Mouse (Mus musculus) 3134 (cell line): ENCODE data around the gene Pnma1.

ENCODE experiments used
- DNase-seq: peaks from one replicate; pipeline ENCODE4 v3.0.0-alpha.2; 2011; ENCODE audit warnings: low spot score; ENCODE audit not compliant: insufficient read length; ENCODE audit errors: extremely low read depth

Pnma1 gene

GRCm38 (mm10) chr12:84109924-84110323 is 38.4 kb downstream of the Pnma1 start:
- DNase-seq = no peak

DNA sequence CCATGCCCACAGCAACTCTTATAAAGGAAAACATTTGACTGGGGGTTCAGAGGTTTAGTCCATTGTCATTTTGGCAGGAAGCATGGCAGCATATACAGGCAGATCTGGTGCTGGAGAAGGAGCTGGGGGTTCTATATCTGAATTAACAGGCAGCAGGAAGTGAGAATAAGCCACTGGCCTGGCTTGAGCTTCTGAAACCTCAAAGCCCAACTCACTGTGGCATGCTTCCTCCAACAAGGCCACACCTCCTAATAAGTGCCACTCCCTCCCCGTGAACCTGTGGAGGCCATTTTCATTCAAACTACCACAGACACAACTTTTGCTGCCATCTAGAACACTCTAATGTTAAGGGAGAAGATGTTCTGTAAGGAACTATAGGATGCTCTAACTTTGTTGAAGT is 40.6 kb downstream of the Pnma1 start:
- no peak for DNase-seq

DNA sequence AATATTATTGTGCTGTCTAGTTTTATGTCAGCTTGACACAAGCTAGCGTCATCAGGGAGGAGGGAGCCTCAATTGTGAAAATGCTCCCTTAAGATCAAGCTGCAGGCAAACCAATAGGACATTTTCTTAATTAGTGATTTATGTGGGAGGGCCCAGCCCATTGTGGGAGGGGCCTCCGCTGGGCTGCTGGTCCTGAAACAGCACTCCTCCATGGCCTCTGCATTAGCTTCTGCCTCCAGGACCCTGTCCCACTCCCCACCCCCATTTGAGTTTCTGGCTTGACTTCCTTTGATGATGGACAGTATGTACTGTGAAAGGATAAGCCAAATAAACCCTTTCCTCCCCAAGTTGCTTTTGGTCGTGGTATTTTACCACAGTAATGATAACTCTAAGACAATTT is 41.3 kb downstream of the Pnma1 start:
- DNase-seq = no peak

GRCm38 (mm10) chr12:84101493-84101845 is 46.8 kb downstream of the Pnma1 start:
- DNase-seq = no peak

DNA sequence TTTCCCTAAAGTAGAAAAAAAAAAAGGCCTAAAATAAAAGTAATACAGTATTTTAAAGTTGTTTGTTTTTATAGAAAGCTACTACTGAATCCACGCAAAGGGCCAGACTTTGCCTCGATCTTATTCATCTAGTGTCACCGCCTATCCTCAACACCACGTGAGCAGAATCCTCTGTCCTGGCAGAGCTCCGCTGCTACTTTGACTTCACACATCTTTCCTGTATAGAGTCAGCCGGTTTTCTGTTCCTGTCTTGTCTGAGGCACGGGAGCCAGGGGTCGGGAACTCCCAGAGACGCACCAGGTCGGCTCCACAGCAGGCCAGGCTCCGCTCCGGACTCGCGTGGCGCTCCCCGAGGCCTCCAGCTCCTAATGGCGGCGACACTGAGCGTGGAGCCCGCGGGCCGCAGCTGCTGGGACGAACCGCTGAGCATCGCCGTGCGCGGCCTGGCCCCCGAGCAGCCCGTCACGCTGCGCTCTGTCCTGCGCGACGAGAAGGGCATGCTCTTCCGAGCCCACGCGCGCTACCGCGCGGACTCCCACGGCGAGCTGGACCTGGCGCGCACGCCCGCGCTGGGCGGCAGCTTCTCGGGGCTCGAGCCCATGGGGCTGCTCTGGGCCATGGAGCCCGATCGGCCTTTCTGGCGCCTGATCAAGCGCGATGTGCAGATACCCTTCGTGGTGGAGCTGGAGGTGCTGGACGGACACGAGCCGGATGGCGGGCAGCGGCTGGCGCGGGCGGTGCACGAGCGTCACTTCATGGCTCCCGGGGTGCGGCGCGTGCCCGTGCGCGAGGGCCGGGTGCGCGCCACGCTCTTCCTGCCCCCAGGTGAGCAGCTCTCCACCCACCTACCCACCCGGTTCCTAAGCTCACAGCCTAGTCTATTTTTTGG is 47.4 kb downstream of the Pnma1 start, which contains the start of gene Acot6:
Acot6 (plus strand) TSS at position 51 of the 889 bp plus-strand sequence.
- peak; percentile 71 for DNase-seq

- DNase-seq = peak; percentile 28
Measured at GRCm38 (mm10) chr12:84100071-84100470, 48.2 kb downstream of the Pnma1 start.

DNA sequence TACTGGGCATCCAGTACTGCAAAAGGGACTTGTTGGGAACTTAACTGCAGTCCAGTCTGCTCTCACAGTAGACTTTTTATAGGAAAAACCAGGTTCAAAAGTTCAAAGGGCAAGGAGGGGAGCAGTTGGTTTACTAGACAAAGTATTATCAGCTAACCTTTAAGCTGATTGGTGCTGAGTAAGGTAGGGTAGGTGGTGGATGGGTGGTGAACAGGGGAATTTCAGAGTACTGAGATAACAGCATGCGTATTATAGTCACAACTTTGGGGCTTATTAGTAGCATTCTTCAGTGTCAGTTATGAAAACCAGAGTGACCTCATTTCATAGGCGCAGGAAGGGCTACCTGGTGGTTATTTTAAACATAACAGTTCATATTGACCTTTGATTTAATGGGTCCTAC is 48.7 kb downstream of the Pnma1 start:
- DNase-seq = no peak
